Mouse (Mus musculus) kidney, adult 18-20 months (tissue): ENCODE measurements around the gene Rnf20.

Experiments used
- DNase-seq: peaks from one replicate; pipeline ENCODE4 v3.0.0; 2021

The Rnf20 gene

DNA sequence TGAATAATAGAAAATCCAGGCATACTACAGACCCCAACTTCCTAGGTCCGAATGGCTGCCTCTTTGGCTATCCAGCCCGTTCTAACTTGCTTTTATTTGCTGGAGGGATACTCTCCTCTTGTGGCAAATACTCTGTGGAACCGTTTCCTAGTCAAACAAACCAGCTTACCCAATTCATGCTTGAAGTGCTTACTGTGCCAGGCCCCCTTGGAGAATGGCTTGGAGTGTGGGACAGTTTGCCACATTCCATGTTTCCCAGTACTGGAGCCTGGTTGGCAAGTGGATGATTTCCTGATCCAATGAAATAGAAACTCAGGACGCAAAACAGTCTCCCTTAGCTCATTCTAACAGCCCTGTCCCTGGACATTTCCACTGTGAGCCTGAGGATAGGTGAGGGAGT lies 30.4 kb downstream of the Rnf20 start:
- DNase-seq, result no peak

DNA sequence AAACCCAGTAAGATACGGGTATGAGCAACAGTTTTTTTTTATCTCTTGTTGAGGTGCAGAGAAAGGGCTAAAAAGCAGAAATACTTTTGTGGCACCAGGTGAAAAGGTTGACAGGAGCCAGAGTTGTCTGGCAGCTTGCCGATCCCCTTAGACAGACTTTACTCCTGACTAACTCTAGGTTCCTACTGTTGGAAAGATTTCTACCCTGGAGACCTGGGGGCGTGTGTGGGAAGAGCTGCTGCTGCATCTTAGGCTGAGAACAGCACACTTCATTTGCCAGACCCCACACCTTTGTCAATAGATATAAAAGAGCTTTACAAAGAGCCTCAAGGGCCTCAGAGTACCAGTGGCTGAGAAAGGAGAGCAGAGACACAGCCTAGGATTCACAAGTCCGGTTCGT lies 33.0 kb downstream of the Rnf20 start:
- no peak for DNase-seq

DNA sequence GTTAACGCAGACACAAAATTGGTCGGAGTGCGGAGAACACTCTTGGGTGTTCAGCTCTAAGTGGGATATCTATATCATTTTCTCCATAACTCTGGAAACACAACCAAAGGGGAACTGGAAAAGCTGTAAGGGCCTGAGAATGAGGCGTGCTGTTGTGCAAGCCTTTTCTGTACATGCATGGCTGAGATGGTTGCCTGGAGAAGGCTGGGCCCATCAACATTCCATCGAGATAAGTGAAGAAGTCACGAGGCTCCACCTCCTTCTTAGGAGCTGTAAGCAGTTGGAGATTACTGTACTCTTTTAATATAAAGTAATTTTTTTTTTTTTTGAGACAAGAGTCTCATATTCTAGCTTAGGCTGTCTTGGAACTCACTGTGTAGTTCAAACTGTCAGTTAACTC lies 44.3 kb downstream of the Rnf20 start:
- no peak for DNase-seq

DNA sequence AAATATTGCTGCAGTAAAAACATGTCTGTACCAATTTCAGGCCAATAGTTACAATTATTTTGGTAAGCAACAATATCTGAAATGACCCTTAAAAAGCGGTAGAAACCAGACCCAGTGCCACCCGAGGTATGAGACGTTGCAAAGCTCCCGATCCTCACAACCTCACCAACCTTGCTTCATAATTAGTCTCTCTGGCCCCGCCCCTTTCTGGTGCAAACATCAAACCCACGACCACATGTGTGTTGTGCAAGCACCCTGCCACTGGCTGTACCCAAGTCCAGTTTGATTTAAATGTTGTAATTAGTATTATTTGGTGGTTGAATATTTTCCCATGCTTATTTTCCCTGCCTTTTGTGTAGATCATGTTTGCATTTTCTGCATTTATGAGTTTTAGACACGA lies 45.0 kb downstream of the Rnf20 start:
- no peak for DNase-seq

DNA sequence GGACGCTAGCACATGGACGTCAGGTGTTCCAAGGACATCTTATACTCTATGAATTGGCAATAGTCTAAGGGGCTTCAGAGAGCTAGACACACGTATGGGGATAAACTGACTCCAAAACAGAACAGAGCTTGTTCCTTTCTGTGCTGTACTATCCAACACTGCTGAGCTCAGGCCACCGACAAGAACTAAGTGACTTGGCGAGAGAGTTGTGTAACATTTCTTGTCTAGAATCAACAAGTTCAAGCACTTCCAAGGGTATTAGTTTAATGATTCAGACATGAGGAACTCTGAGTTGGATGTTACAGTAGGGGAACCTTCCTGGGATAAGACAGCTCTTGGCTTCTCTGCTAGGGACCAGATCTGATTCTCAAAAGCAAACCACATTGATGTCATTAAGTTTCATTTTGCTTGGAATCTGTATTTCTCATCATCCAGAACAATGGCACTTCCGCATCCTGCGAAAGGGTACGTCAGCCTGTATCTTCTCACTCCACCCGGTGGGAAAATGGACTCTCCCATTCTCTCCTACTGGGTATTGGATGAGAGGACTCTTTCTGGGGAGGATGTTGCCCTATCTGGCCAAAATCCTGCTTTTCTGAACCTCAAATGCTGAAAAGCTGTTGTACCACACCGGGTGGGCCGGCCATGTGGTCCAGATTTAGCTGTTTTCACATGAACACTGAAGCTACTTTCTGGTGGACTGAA lies 48.5 kb downstream of the Rnf20 start:
- DNase-seq, result no peak

DNA sequence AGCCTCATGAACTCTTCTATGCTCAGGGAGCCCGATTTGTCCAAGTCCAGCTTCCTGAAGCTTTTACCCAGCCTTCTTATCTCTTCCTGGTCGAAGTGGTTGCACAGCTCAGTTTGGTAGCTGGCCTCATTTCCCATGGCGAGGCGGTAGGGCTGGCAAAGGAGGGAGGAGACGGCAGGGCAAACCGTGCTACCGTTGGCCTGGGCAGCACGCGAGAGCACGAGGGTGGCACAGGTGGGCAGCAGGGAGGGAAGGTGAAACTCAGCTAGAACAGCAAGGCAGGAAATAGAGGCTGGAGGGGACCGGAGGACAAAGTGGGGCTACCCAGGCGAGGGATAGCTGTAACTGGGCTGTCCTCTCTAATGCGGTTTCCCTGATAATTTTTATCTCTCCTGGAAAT lies 50.0 kb downstream of the Rnf20 start, which contains the start of gene Ppp3r2:
TSS of gene Ppp3r2 (minus strand) at position 213 of the 400 bp plus-strand sequence.
- no peak for DNase-seq

DNA sequence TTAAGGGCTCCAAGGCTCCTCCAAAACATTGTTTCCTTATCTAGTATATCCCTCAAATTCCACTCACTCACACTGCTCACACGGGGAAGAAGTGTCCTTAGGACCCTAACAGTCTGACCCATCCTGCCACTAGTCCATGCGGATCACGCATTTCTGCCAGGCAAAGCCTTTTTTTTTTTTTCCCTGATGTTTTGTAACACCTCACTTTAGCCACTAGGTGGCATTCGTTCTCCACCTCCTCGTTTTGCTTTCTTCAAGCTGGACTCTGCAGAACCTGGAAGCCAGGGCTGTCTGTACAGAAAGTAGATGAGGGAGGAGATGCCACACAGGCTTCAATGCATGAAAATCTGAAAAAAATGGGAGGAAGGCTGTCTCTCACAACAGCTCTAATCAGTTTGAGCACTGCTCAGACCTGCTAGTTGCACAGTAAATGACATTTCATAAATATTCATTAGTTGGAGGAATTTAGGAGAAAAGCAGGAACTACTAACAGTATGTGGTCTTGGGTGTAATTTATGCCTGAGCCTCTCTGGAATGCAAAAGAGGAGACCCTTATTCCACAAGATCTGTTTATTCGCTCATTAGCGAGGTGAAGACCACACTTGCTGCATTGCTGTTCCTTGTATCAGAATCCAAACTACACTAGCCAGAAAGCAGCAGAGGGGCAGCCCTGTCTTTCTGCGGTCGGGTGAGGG lies 56.9 kb downstream of the Rnf20 start:
- peak; percentile 38 for DNase-seq

DNA sequence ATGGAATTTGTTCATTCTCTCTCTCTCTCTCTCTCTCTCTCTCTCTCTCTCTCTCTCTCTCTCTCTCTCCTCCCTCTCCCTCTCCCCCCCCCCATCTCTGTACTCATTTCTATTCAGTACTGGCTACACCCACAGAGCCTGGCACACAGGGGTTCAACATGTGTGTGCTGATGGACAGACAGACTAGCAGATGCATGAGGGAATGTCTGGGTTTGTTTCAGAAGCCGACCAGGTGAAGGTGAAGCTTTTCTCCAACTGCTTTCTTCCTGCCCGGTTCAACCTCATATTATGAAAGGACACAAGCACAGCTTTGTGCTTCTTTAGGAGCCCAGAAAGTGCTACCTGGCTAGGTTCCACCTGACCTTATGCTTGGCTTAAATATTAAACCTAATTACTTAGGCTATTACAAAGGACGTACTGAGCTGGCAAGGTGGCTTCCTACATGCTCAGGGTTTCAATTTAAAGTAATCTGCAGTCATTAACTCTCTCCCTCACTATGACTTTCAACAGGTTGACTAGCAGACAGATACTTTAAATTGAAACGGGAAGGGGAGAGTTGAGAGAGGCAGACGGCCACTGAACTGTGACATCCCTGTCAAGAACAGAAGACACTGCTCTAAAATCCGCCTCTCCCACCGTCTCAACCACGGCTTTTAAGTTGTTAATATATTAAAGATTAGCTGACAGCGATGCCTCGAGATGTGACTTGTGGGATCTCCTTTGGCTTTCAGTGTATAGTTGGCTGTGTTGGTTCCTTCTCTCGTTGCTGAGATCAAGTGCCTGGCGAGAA lies 59.8 kb downstream of the Rnf20 start:
- peak; percentile 53 for DNase-seq
